Mouse (Mus musculus): ENCODE data around the gene Dennd5b. TPM values are rescaled to one million over a fixed set of nuclear protein-coding genes. Genes with fewer than 3 reads are reported as not detected.

Dennd5b gene
- total and polyA plus RNA-seq, 3 experiments, result 0.65 to 1.3 TPM; not detected in 1

- H3K9me3 ChIP-seq (replicated peaks; ENCODE audit: insufficient read depth, low read length), result no peaks in the 10 kb centered on the region
- peaks cover 0 to 2% of the 10 kb centered on the region in 2 experiments; a peak in 3 of 4 replicates for H3K27me3 ChIP-seq (ENCODE audit: control insufficient read depth in 1 of 2, insufficient read depth in 2 of 2, low read length in 2 of 2)
- no peak overlapping the region for H3K27ac ChIP-seq (ENCODE audit: control insufficient read depth, low read depth, low read length)
- DNase-seq (ENCODE audit: low read depth, low spot score), result no peak
- TF ChIP-seq BHLHE40 (IDR thresholded peaks at IDR 0.05; ENCODE audit: borderline replicate concordance, low read depth, low read length) (no peak), POLR2AphosphoS2 (IDR thresholded peaks at IDR 0.05; ENCODE audit: low read length) (no peak), ZC3H11A (IDR thresholded peaks at IDR 0.05; ENCODE audit: low read depth, low read length) (no peak), MAZ (IDR thresholded peaks at IDR 0.05; ENCODE audit: low read depth, low read length) (no peak), USF1 (IDR thresholded peaks at IDR 0.05; ENCODE audit: low read depth, low read length) (no peak), TBP (IDR thresholded peaks at IDR 0.05; ENCODE audit: low read depth, low read length) (no peak), MYC (IDR thresholded peaks at IDR 0.05; ENCODE audit: low read depth, low read length) (no peak), NRF1 (IDR thresholded peaks at IDR 0.05; ENCODE audit: insufficient read depth, low read depth, low read length, poor library complexity, severe bottlenecking) (no peak), ELF1 (IDR thresholded peaks at IDR 0.05; ENCODE audit: low read depth, low read length) (no peak), JUND (IDR thresholded peaks at IDR 0.05; ENCODE audit: low read depth, low read length) (no peak), CTCF (IDR thresholded peaks at IDR 0.05 in 2 of 3, conservative IDR thresholded peaks at IDR 0.05 in 1 of 3; ENCODE audit: control insufficient read depth in 1 of 3, insufficient read depth in 1 of 3, low read depth in 2 of 3, low read length in 3 of 3, poor library complexity in 1 of 3, severe bottlenecking in 1 of 3) (no peak), GATA1 (IDR thresholded peaks at IDR 0.05; ENCODE audit: low read depth, low read length) (no peak), ZNF384 (IDR thresholded peaks at IDR 0.05; ENCODE audit: low read depth, low read length) (no peak), TCF12 (IDR thresholded peaks at IDR 0.05; ENCODE audit: low read depth, low read length) (no peak), RAD21 (IDR thresholded peaks at IDR 0.05; ENCODE audit: low read depth, low read length) (no peak), MAX (IDR thresholded peaks at IDR 0.05; ENCODE audit: low read length) (no peak), RCOR1 (IDR thresholded peaks at IDR 0.05; ENCODE audit: low read depth, low read length) (no peak), MYB (IDR thresholded peaks at IDR 0.05; ENCODE audit: low read depth, low read length) (no peak), ZMIZ1 (IDR thresholded peaks at IDR 0.05; ENCODE audit: low read depth, low read length) (no peak), MEF2A (IDR thresholded peaks at IDR 0.05; ENCODE audit: extremely low read depth, insufficient replicate concordance, low read depth, low read length, poor library complexity, severe bottlenecking) (no peak)
- no peaks in the 10 kb centered on the region for H3K36me3 ChIP-seq (ENCODE audit: control insufficient read depth in 1 of 2, insufficient read depth in 2 of 2, low read length in 2 of 2)
- H3K4me1 ChIP-seq (ENCODE audit: control insufficient read depth in 1 of 2, insufficient read depth in 2 of 2, low read length in 2 of 2), result no peaks in the 10 kb centered on the region
- H3K79me2 ChIP-seq (ENCODE audit: control insufficient read depth, insufficient read depth, low read length, poor library complexity), result no peaks in the 10 kb centered on the region
- H3K4me3 ChIP-seq (ENCODE audit: control insufficient read depth in 1 of 2, insufficient read depth in 1 of 2, low read depth in 2 of 2, low read length in 2 of 2), result no peak overlapping the region
- no peak overlapping the region for H3K9ac ChIP-seq (ENCODE audit: control insufficient read depth, low read depth, low read length, poor library complexity, severe bottlenecking)
These were observed 83.0 kb downstream of the Dennd5b start for GRCm38 (mm10) chr6:149018431-149018830.

- H3K4me3 ChIP-seq (ENCODE audit: control insufficient read depth in 1 of 2, insufficient read depth in 1 of 2, low read depth in 2 of 2, low read length in 2 of 2), result no peak overlapping the region
- H3K27ac ChIP-seq (ENCODE audit: control insufficient read depth, low read depth, low read length), result no peak overlapping the region
- H3K9ac ChIP-seq (ENCODE audit: control insufficient read depth, low read depth, low read length, poor library complexity, severe bottlenecking), result no peak overlapping the region
- peak; percentile 63 for DNase-seq (ENCODE audit: low read depth, low spot score)
- no peaks in the 10 kb centered on the region for H3K9me3 ChIP-seq (replicated peaks; ENCODE audit: insufficient read depth, low read length)
- no peaks in the 10 kb centered on the region for H3K36me3 ChIP-seq (ENCODE audit: control insufficient read depth in 1 of 2, insufficient read depth in 2 of 2, low read length in 2 of 2)
- peaks cover 0 to 6% of the 10 kb centered on the region in 2 experiments; a peak in 3 of 4 replicates for H3K27me3 ChIP-seq (ENCODE audit: control insufficient read depth in 1 of 2, insufficient read depth in 2 of 2, low read length in 2 of 2)
- H3K79me2 ChIP-seq (ENCODE audit: control insufficient read depth, insufficient read depth, low read length, poor library complexity), result no peaks in the 10 kb centered on the region
- no peaks in the 10 kb centered on the region for H3K4me1 ChIP-seq (ENCODE audit: control insufficient read depth in 1 of 2, insufficient read depth in 2 of 2, low read length in 2 of 2)
- TF ChIP-seq POLR2A (IDR thresholded peaks at IDR 0.05; ENCODE audit: control insufficient read depth in 1 of 2, insufficient read depth in 1 of 2, low read depth in 1 of 2, low read length in 2 of 2, poor library complexity in 1 of 2), result no peak
- peak in 2 of 3 experiments; percentile 13 to 77; a peak in 4 of 6 replicates for TF ChIP-seq CTCF (IDR thresholded peaks at IDR 0.05 in 2 of 3, conservative IDR thresholded peaks at IDR 0.05 in 1 of 3; ENCODE audit: control insufficient read depth in 1 of 3, insufficient read depth in 1 of 3, low read depth in 2 of 3, low read length in 3 of 3, poor library complexity in 1 of 3, severe bottlenecking in 1 of 3)
- no peak for TF ChIP-seq ZKSCAN1 (IDR thresholded peaks at IDR 0.05; ENCODE audit: low read depth, low read length)
- TF ChIP-seq HCFC1 (IDR thresholded peaks at IDR 0.05; ENCODE audit: low read depth, low read length), result no peak
- TF ChIP-seq SIN3A (IDR thresholded peaks at IDR 0.05; ENCODE audit: low read length), result no peak
- no peak for TF ChIP-seq CHD1 (IDR thresholded peaks at IDR 0.05; ENCODE audit: low read depth, low read length)
- TF ChIP-seq GATA1 (IDR thresholded peaks at IDR 0.05; ENCODE audit: low read depth, low read length), result no peak
- TF ChIP-seq NELFE (IDR thresholded peaks at IDR 0.05; ENCODE audit: low read depth, low read length), result no peak
- TF ChIP-seq ZC3H11A (IDR thresholded peaks at IDR 0.05; ENCODE audit: low read depth, low read length), result peak; percentile 53
- no peak for TF ChIP-seq ZNF384 (IDR thresholded peaks at IDR 0.05; ENCODE audit: low read depth, low read length)
- no peak for TF ChIP-seq UBTF (IDR thresholded peaks at IDR 0.05; ENCODE audit: borderline replicate concordance, insufficient read depth, low read depth, low read length)
- TF ChIP-seq ZMIZ1 (IDR thresholded peaks at IDR 0.05; ENCODE audit: low read depth, low read length), result no peak
- no peak for TF ChIP-seq MYB (IDR thresholded peaks at IDR 0.05; ENCODE audit: low read depth, low read length)
- no peak for TF ChIP-seq MAZ (IDR thresholded peaks at IDR 0.05; ENCODE audit: low read depth, low read length)
- no peak for TF ChIP-seq TBP (IDR thresholded peaks at IDR 0.05; ENCODE audit: low read depth, low read length)
- no peak for TF ChIP-seq E2F4 (IDR thresholded peaks at IDR 0.05; ENCODE audit: borderline replicate concordance, low read depth, low read length)
- TF ChIP-seq SMC3 (IDR thresholded peaks at IDR 0.05; ENCODE audit: low read depth, low read length), result peak; percentile 78
- no peak for TF ChIP-seq KAT2A (conservative IDR thresholded peaks at IDR 0.05; ENCODE audit: low read depth, low read length)
- no peak for TF ChIP-seq MYC (IDR thresholded peaks at IDR 0.05; ENCODE audit: low read depth, low read length)
- no peak for TF ChIP-seq JUND (IDR thresholded peaks at IDR 0.05; ENCODE audit: low read depth, low read length)
These were observed 90.6 kb downstream of the Dennd5b start for GRCm38 (mm10) chr6:149010766-149011301.

All from MEL (cell line).